Mouse (Mus musculus) thymus, adult 2 months (tissue): ENCODE results near the gene Gmps.

ENCODE experiments used
- CTCF ChIP-seq: fragments of 200-500 bp; IDR thresholded peaks from 2 replicates; pipeline ENCODE4 v1.5.1; 2012; ENCODE audit warnings: mild to moderate bottlenecking, control low read depth, low read length, moderate library complexity, borderline replicate concordance; ENCODE audit not compliant: control insufficient read depth, poor library complexity, insufficient read depth; ENCODE audit errors: extremely low read depth
- POLR2A ChIP-seq: fragments of 200-500 bp; IDR thresholded peaks from 2 replicates; pipeline ENCODE4 v1.6.1; 2012; ENCODE audit warnings: mild to moderate bottlenecking, low read length, control low read depth, moderate library complexity; ENCODE audit not compliant: control insufficient read depth, poor library complexity, insufficient read depth; ENCODE audit errors: extremely low read depth

GRCm38 (mm10) chr3:64039818-64040784 lies 64.2 kb downstream of the Gmps start:
- TF ChIP-seq CTCF (no peak), POLR2A (no peak)
